30 mouse cellular contexts compared by ENCODE assay signal in the genomic region with DNA sequence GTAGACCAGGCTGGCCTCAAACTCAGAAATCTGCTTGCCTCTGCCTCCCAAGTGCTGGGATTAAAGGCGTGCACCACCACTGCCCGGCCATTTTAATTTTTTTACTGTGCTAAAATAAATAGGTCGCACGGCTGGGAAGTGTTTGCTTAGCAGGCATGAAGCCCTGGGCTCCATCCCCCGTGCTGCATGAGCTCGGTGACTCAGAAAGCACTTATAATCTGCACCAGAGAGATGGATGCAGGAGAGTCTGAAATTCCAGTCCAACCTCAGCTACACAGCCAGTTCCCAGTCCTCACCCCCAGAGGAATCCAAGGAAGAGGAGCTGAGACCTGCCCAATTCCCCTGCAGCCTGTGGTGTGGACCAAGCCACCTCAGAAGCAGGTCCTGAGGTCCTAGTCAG. TPM values are rescaled to one million over a fixed set of nuclear protein-coding genes. Genes with fewer than 3 reads are reported as not detected.
DNase-seq lines count a peak whose midpoint lies in the region; ATAC-seq and TF ChIP-seq lines count a peak whose summit lies in the region.
"Had no signal": no experiment of that assay in that cellular context is flagged by ENCODE, and none has a peak within 500 bp of the region (broad histone marks: within the 10 kb centered on the region; RNA-seq: fewer than 3 reads in every experiment).

No protein-coding gene starts in this region.

- no peak overlapping the region for H3K27ac ChIP-seq in lung, postnatal 0 days (ENCODE audit: low read length)
- H3K27ac ChIP-seq: embryonic facial prominence, embryonic 10.5 days; embryonic facial prominence, embryonic 13.5 days; forebrain, embryonic 12.5 days; forebrain, embryonic 15.5 days; heart, embryonic 15.5 days; hindbrain, embryonic 10.5 days; hindbrain, embryonic 13.5 days had no signal

- no peak for TF ChIP-seq CTCF in lung, postnatal 0 days (IDR thresholded peaks at IDR 0.05)

- no peak overlapping the region for H3K9ac ChIP-seq in lung, postnatal 0 days (replicated peaks; ENCODE audit: low read depth)
- H3K9ac ChIP-seq: embryonic facial prominence, embryonic 13.5 days; forebrain, embryonic 12.5 days; forebrain, embryonic 15.5 days; heart, embryonic 12.5 days; heart, embryonic 15.5 days; hindbrain, embryonic 13.5 days had no signal

- H3K4me1 ChIP-seq in lung, postnatal 0 days (ENCODE audit: insufficient read depth, low read depth, low read length), result no peaks in the 10 kb centered on the region
- H3K4me1 ChIP-seq: forebrain, embryonic 15.5 days; heart, embryonic 12.5 days; heart, embryonic 15.5 days; hindbrain, embryonic 13.5 days had no signal

- TF ChIP-seq EP300 in lung, postnatal 0 days (IDR thresholded peaks at IDR 0.05), result no peak

- H3K4me3 ChIP-seq in lung, postnatal 0 days (ENCODE audit: low read depth, low read length), result no peak overlapping the region
- H3K4me3 ChIP-seq: embryonic facial prominence, embryonic 10.5 days; embryonic facial prominence, embryonic 13.5 days; erythroblast, embryonic 14.5 days; forebrain, embryonic 12.5 days; forebrain, embryonic 15.5 days; gastrocnemius, adult 2 months; heart, embryonic 12.5 days; heart, embryonic 15.5 days; hindbrain, embryonic 10.5 days; hindbrain, embryonic 13.5 days had no signal

- H3K36me3 ChIP-seq in lung, postnatal 0 days (ENCODE audit: insufficient read depth, low read length), result no peaks in the 10 kb centered on the region
- H3K36me3 ChIP-seq: embryonic facial prominence, embryonic 10.5 days; embryonic facial prominence, embryonic 13.5 days; forebrain, embryonic 12.5 days; forebrain, embryonic 15.5 days; heart, embryonic 12.5 days; heart, embryonic 15.5 days; hindbrain, embryonic 10.5 days; hindbrain, embryonic 13.5 days had no signal

- H3K27me3 ChIP-seq in lung, postnatal 0 days (replicated peaks; ENCODE audit: insufficient read depth, low read length), result no peaks in the 10 kb centered on the region
- H3K27me3 ChIP-seq: forebrain, embryonic 15.5 days; Patski had no signal

- ATAC-seq in lung, postnatal 0 days, result peak; percentile 73
- no peak for ATAC-seq in activated CD4-positive, CD25-positive, alpha-beta regulatory T cell, adult 4 months
- ATAC-seq: forebrain, embryonic 15.5 days; hindbrain, embryonic 16.5 days; Patski had no signal

- 58% methylated on average over 6 of the region's 6 CpGs for WGBS in lung, postnatal 0 days

- H3K9me3 ChIP-seq in lung, postnatal 0 days (ENCODE audit: low read length), result no peaks in the 10 kb centered on the region
- H3K9me3 ChIP-seq: embryonic facial prominence, embryonic 10.5 days; embryonic facial prominence, embryonic 13.5 days; forebrain, embryonic 12.5 days; forebrain, embryonic 15.5 days; heart, embryonic 12.5 days; heart, embryonic 15.5 days; hindbrain, embryonic 10.5 days; hindbrain, embryonic 13.5 days had no signal

- H3K4me2 ChIP-seq in lung, postnatal 0 days (replicated peaks; ENCODE audit: low read depth, low read length), result no peak overlapping the region
- H3K4me2 ChIP-seq: embryonic facial prominence, embryonic 13.5 days; forebrain, embryonic 12.5 days; forebrain, embryonic 15.5 days; heart, embryonic 12.5 days; heart, embryonic 15.5 days; hindbrain, embryonic 13.5 days had no signal

- DNase-seq in lung, adult 18-20 months, result peak; percentile 51 to 61
- no peak for DNase-seq in lung, postnatal 14 days
- DNase-seq in lung, postnatal 0 days (ENCODE audit: low spot score), result peak; percentile 58
- DNase-seq in lung, postnatal 25 days (ENCODE audit: low spot score), result no peak
- peak; percentile 61 for DNase-seq in brain, adult 2 months (ENCODE audit: low read depth, low spot score)
- DNase-seq in testis, postnatal 14 days (ENCODE audit: low spot score), result no peak
- DNase-seq: adrenal gland, adult 2 months; adrenal gland, postnatal 14 days; cerebellum, adult 11-12 months; cerebellum, adult 8-10 months; cerebellum, postnatal 10 days; cerebellum, postnatal 36 days; embryo, embryonic 11 days; gastrocnemius, adult 2 months; gastrocnemius, postnatal 14 days; heart, adult 18-20 months; heart, postnatal 10 days; heart, postnatal 36 days had no signal

RNA-seq across cellular contexts. Expression of a gene that starts 45.4 kb away (rescaled TPM):
- 27.5 and 57.0 TPM in 2 replicates for polyA plus RNA-seq in lung, postnatal 0 days (2015; fragmentation: Nextera tagmentation; extraction: Ambion mirVana)
- 10 to 100 TPM; 42.5 to 43.1 TPM for polyA plus RNA-seq in activated CD4-positive, CD25-positive, alpha-beta regulatory T cell, adult 4 months (2017; shearing (Covaris generic))

RNA-seq across cellular contexts. Expression of a gene that starts 51.2 kb away (rescaled TPM):
- 6.3 and 8.4 TPM in 2 replicates for polyA plus RNA-seq in lung, postnatal 0 days (2015; fragmentation: Nextera tagmentation; extraction: Ambion mirVana)
- 10 to 100 TPM; 12.8 to 17.7 TPM for polyA plus RNA-seq in activated CD4-positive, CD25-positive, alpha-beta regulatory T cell, adult 4 months (2017; shearing (Covaris generic))

Comparison
In these comparisons a context has a peak if more than half of its experiments do, and no peak if none do; other contexts are left out.
1. DNase-seq: peak in lung, adult 18-20 months (2 of 2), lung, postnatal 0 days (single experiment) and brain, adult 2 months (single experiment); none in lung, postnatal 14 days (single experiment), lung, postnatal 25 days (single experiment) and testis, postnatal 14 days (single experiment).